Mouse (Mus musculus) ovary, adult 2 months (tissue): Measurements from ENCODE around the gene Olfr802. TPM values are rescaled to one million over a fixed set of nuclear protein-coding genes. Genes with fewer than 3 reads are reported as not detected.

ENCODE experiments used
- polyA plus RNA-seq: library from polyadenylated mRNA; depleted of rRNA; stranded (reverse); fragments of >200 nt; gene quantifications from 2 replicates; pipeline ENCODE4 v1.2.3, GENCODE M21; 2012; rRNA removed

Gene Olfr802
- not detected in 2 replicates for polyA plus RNA-seq

GRCm38 (mm10) chr10:129688069-129688468, at the start of gene Olfr802:
Gene Olfr802 (minus strand): TSS chr10:129688169.

DNA sequence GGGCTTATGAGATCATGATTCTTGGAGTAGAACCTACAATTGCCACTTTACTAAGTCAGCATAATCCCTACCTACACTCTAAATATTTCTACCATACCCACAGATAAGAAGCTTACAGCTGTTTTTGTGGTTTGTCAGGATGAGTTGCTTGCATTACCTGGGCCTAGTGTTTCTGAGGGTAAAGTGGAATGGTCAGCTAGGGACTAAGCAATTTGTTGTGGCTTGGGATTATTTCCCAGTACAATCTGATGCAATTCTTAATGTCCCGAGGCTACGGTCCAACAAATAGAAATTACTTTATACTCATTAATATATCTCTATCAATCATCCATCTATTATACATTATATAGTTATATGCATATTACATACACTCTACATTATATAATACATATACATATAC, 41.3 kb upstream of the Olfr802 start, which contains the start of gene Olfr805:
Gene Olfr805, minus strand, starts transcription at position 101 of the 400 bp plus-strand sequence.

GRCm38 (mm10) chr10:129702910-129703309, 14.9 kb upstream of the Olfr802 start, which contains the start of gene Olfr804:
Gene Olfr804 (plus strand): TSS chr10:129703210.

DNA sequence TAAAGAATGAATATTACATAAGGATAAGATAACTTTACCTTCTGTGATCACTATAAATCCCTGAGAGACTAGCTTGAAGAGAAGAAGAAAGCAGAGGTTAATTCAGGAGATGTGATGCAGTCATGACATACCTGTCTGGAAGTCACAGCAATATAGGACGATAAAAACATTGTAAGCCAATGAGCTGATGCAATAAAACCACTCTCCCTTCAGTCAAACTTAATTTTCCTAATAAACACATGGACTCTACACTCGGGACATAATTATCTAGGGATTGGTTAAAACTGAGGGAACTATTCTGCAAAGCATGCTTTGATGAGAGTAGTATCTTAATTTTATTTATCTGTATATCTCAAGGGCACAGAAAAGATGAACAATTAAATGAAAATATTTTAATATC, 6.2 kb upstream of the Olfr802 start, which contains the start of gene Olfr803:
Gene Olfr803, minus strand, starts transcription at position 101 of the 400 bp plus-strand sequence.

DNA sequence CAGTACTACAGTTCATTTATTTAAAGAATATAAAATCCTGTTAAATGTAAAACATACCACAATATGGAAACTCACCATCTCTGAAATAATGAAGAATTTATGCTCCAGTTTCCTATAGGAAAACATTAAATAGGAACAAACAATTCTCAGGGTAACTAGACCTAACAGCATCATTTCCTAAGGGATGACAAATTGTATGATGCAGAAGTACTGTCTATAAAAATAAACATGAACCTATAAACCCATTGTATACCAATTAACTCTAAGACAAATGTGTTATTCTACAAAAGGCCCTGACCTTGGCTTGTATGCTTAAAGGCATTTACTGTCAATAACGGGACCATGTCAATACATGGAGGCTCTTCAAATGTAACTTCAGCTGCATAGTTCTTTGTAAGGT, 14.2 kb downstream of the Olfr802 start, which contains the start of gene Olfr801:
Gene Olfr801, minus strand, starts transcription at position 101 of the 400 bp plus-strand sequence.

DNA sequence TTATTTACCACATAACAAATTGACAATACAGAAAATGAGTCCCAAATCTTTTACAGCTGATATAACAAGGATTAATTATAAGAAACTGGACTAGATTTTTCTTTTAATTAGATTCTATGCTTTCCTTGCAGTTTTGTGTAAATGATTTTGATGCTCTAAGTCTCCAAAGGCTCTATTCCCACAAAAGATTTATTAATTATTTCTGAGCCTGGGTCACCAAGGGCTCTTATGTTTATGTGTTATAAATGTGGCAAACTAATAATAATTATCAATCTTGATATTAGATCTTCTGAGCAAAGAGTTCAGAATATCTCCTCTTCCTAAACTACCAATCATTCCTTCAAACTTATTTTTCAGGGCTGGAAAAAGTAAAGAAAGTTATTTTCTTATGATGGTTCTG, 30.6 kb downstream of the Olfr802 start, which contains the start of gene Olfr800:
Gene Olfr800, plus strand, starts transcription at position 301 of the 400 bp plus-strand sequence.

DNA sequence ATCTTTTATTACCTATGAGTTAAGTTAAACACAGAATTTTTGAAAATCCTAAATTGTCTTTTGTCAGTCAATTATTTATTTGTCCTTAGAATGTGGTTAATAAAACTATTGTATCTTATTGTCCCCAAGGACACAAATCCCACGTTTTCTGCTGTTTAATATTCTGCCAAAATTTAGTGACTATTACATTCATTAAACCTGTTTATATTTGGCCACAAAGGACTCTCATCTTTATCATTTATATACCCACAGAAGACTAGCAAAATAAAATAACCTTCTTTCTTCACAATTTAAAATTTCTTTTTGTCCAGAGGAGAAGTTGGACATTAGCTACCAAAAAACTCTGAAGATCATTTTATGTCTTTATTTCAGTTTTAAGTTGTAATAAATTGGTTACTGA, 50.8 kb downstream of the Olfr802 start, which contains the start of gene Olfr799:
Gene Olfr799, plus strand, starts transcription at position 301 of the 400 bp plus-strand sequence.

DNA sequence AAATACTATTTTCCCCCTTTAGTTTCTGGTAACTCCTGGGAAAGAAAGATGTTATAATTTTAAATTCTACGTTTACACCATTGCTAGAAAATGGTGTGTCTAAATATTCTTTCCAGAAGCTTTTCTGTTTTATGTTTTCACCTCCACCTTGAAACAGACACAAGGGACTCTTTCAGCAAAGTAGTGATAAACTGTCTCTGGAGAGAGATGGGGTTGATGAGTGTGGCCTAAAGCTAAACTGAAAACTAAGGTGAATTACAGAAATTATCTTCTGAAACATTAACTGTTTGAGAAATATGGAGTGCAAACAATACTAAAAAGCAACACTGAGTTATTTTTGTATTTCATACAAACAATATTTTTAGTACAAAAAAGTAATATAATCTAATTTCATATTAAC, 60.1 kb downstream of the Olfr802 start, which contains the start of gene Olfr798:
Gene Olfr798, minus strand, starts transcription at position 101 of the 400 bp plus-strand sequence.

Other genes starting within 250 kb of the Olfr802 start
- gene Olfr787, start 226.3 kb downstream of the Olfr802 start, polyA plus RNA-seq: not detected in 2 replicates
- not detected in 2 replicates for gene Olfr788, start 217.2 kb downstream of the Olfr802 start, polyA plus RNA-seq
- not detected in 2 replicates for gene Olfr789, start 203.4 kb downstream of the Olfr802 start, polyA plus RNA-seq
- gene Olfr790, start 189.7 kb downstream of the Olfr802 start, polyA plus RNA-seq: not detected in 2 replicates
- gene Olfr791, start 166.4 kb downstream of the Olfr802 start, polyA plus RNA-seq: not detected in 2 replicates
- not detected in 2 replicates for gene Olfr792, start 149.0 kb downstream of the Olfr802 start, polyA plus RNA-seq
- gene Olfr794, start 120.5 kb downstream of the Olfr802 start, polyA plus RNA-seq: not detected in 2 replicates
- not detected in 2 replicates for gene Olfr796, start 75.6 kb downstream of the Olfr802 start, polyA plus RNA-seq
- gene Olfr798, start 60.2 kb downstream of the Olfr802 start, polyA plus RNA-seq: not detected in 2 replicates
- not detected in 2 replicates for gene Olfr799, start 50.7 kb downstream of the Olfr802 start, polyA plus RNA-seq
- gene Olfr800, start 30.5 kb downstream of the Olfr802 start, polyA plus RNA-seq: not detected in 2 replicates
- not detected in 2 replicates for gene Olfr801, start 14.3 kb downstream of the Olfr802 start, polyA plus RNA-seq
- not detected in 2 replicates for gene Olfr803, start 6.1 kb upstream of the Olfr802 start, polyA plus RNA-seq
- not detected in 2 replicates for gene Olfr804, start 15.0 kb upstream of the Olfr802 start, polyA plus RNA-seq
- not detected in 2 replicates for gene Olfr805, start 41.2 kb upstream of the Olfr802 start, polyA plus RNA-seq
- not detected in 2 replicates for gene Olfr806, start 53.8 kb upstream of the Olfr802 start, polyA plus RNA-seq
- not detected in 2 replicates for gene Olfr807, start 69.6 kb upstream of the Olfr802 start, polyA plus RNA-seq
- gene Olfr808, start 77.3 kb upstream of the Olfr802 start, polyA plus RNA-seq: not detected in 2 replicates
- gene Olfr809, start 86.5 kb upstream of the Olfr802 start, polyA plus RNA-seq: not detected in 2 replicates
- gene Olfr810, start 106.7 kb upstream of the Olfr802 start, polyA plus RNA-seq: 0.09 and 0.32 TPM in 2 replicates
- gene Olfr811, start 116.2 kb upstream of the Olfr802 start, polyA plus RNA-seq: not detected in 2 replicates
- not detected in 2 replicates for gene Olfr812, start 157.9 kb upstream of the Olfr802 start, polyA plus RNA-seq
- gene Olfr813, start 167.2 kb upstream of the Olfr802 start, polyA plus RNA-seq: not detected in 2 replicates
- not detected in 2 replicates for gene Olfr814, start 191.7 kb upstream of the Olfr802 start, polyA plus RNA-seq
- not detected in 2 replicates for gene Olfr815, start 217.7 kb upstream of the Olfr802 start, polyA plus RNA-seq
- not detected in 2 replicates for gene Olfr816, start 227.4 kb upstream of the Olfr802 start, polyA plus RNA-seq